Mouse (Mus musculus): ENCODE data around the gene Barhl2.

- no peak for TF ChIP-seq POLR2A (IDR thresholded peaks at IDR 0.05; ENCODE audit: control insufficient read depth in 1 of 2, insufficient read depth in 1 of 2, low read depth in 1 of 2, low read length in 2 of 2, poor library complexity in 1 of 2)
- TF ChIP-seq CTCF (IDR thresholded peaks at IDR 0.05 in 2 of 3, conservative IDR thresholded peaks at IDR 0.05 in 1 of 3; ENCODE audit: control insufficient read depth in 1 of 3, insufficient read depth in 1 of 3, low read depth in 2 of 3, low read length in 3 of 3, poor library complexity in 1 of 3, severe bottlenecking in 1 of 3) = peak; percentile 38 to 69 (median 59); a peak in 5 of 6 replicates
- no peak for TF ChIP-seq GABPA (IDR thresholded peaks at IDR 0.05; ENCODE audit: low read depth, low read length)
- no peak for TF ChIP-seq GATA1 (IDR thresholded peaks at IDR 0.05; ENCODE audit: low read depth, low read length)
- no peak for TF ChIP-seq NRF1 (IDR thresholded peaks at IDR 0.05; ENCODE audit: insufficient read depth, low read depth, low read length, poor library complexity, severe bottlenecking)
- TF ChIP-seq EP300 (IDR thresholded peaks at IDR 0.05; ENCODE audit: low read depth in 1 of 2, low read length in 2 of 2) = no peak
- no peak for TF ChIP-seq SIN3A (IDR thresholded peaks at IDR 0.05; ENCODE audit: low read length)
- no peak for TF ChIP-seq MYC (IDR thresholded peaks at IDR 0.05; ENCODE audit: low read depth, low read length)
- no peak for TF ChIP-seq TCF12 (IDR thresholded peaks at IDR 0.05; ENCODE audit: low read depth, low read length)
- TF ChIP-seq CHD2 (IDR thresholded peaks at IDR 0.05; ENCODE audit: low read length) = no peak
- TF ChIP-seq RAD21 (IDR thresholded peaks at IDR 0.05; ENCODE audit: low read depth, low read length) = peak; percentile 50
These were observed 3.9 kb upstream of the Barhl2 start for GRCm38 (mm10) chr5:106461913-106462312.

Measured in MEL (cell line).